11 mouse cellular contexts compared by ENCODE assay signal in genomic region chr13:95547090-95547611, GRCm38 (mm10). TPM values are rescaled to one million over a fixed set of nuclear protein-coding genes. Genes with fewer than 3 reads are reported as not detected.
DNase-seq lines count a peak whose midpoint lies in the region; ATAC-seq lines count a peak whose summit lies in the region.
"Had no signal": no experiment of that assay in that cellular context is flagged by ENCODE, and none has a peak within 500 bp of the region (broad histone marks: within the 10 kb centered on the region; RNA-seq: fewer than 3 reads in every experiment).

No protein-coding gene starts in this region.

- H3K27ac ChIP-seq in intestine, embryonic 16.5 days (ENCODE audit: low read length), result peak overlapping the region; percentile 46
- H3K27ac ChIP-seq in intestine, embryonic 15.5 days, result no peak overlapping the region
- H3K27ac ChIP-seq in hindbrain, embryonic 11.5 days (ENCODE audit: low read depth, low read length), result no peak overlapping the region
- no peak overlapping the region for H3K27ac ChIP-seq in midbrain, embryonic 15.5 days

- H3K9ac ChIP-seq in intestine, embryonic 16.5 days (ENCODE audit: low read depth, low read length), result no peak overlapping the region
- no peak overlapping the region for H3K9ac ChIP-seq in intestine, embryonic 15.5 days
- H3K9ac ChIP-seq in hindbrain, embryonic 11.5 days (ENCODE audit: low read depth, low read length), result no peak overlapping the region
- H3K9ac ChIP-seq in midbrain, embryonic 15.5 days, result no peak overlapping the region
- H3K9ac ChIP-seq: liver, postnatal 0 days had no signal

- 42% methylated on average over 12 of the region's 12 CpGs for WGBS in intestine, embryonic 16.5 days
- 44% methylated on average over 12 of the region's 12 CpGs for WGBS in intestine, embryonic 15.5 days
- WGBS in hindbrain, embryonic 11.5 days, result 22% methylated on average over 12 of the region's 12 CpGs
- WGBS in midbrain, embryonic 15.5 days, result 16% methylated on average over 12 of the region's 12 CpGs

- intact Hi-C loops in left cerebral cortex, postnatal 36 days (cut with DNase I), result no loop called here

- no peak overlapping the region for H3K4me3 ChIP-seq in intestine, embryonic 16.5 days (ENCODE audit: low read length)
- H3K4me3 ChIP-seq in intestine, embryonic 15.5 days (replicated peaks), result no peak overlapping the region
- H3K4me3 ChIP-seq in hindbrain, embryonic 11.5 days (ENCODE audit: low read depth, low read length), result no peak overlapping the region
- H3K4me3 ChIP-seq in midbrain, embryonic 15.5 days, result no peak overlapping the region

- H3K36me3 ChIP-seq in intestine, embryonic 16.5 days (ENCODE audit: control insufficient read depth, insufficient read depth, low read length), result no peaks in the 10 kb centered on the region
- H3K36me3 ChIP-seq in intestine, embryonic 15.5 days, result no peaks in the 10 kb centered on the region
- no peaks in the 10 kb centered on the region for H3K36me3 ChIP-seq in hindbrain, embryonic 11.5 days (ENCODE audit: control insufficient read depth, insufficient read depth, low read length)
- H3K36me3 ChIP-seq in midbrain, embryonic 15.5 days (replicated peaks), result no peaks in the 10 kb centered on the region

- peaks cover 18% of the 10 kb centered on the region for H3K4me1 ChIP-seq in intestine, embryonic 16.5 days (ENCODE audit: control insufficient read depth, insufficient read depth, low read length)
- H3K4me1 ChIP-seq in intestine, embryonic 15.5 days (replicated peaks), result peaks cover 13% of the 10 kb centered on the region
- 0 out of 2 replicates have a peak, but pooled peaks cover 2% of the 10 kb centered on the region for H3K4me1 ChIP-seq in hindbrain, embryonic 11.5 days (replicated peaks; ENCODE audit: control insufficient read depth, insufficient read depth, low read length)
- H3K4me1 ChIP-seq in midbrain, embryonic 15.5 days, result peaks cover 15% of the 10 kb centered on the region

- no peak overlapping the region for H3K4me2 ChIP-seq in intestine, embryonic 16.5 days (ENCODE audit: low read depth, low read length)
- H3K4me2 ChIP-seq in intestine, embryonic 15.5 days (replicated peaks), result no peak overlapping the region
- H3K4me2 ChIP-seq in hindbrain, embryonic 11.5 days (replicated peaks; ENCODE audit: low read depth, low read length), result no peak overlapping the region
- H3K4me2 ChIP-seq in midbrain, embryonic 15.5 days, result peak overlapping the region; percentile 17

- H3K9me3 ChIP-seq in intestine, embryonic 16.5 days (ENCODE audit: control insufficient read depth, low read length), result no peaks in the 10 kb centered on the region
- no peaks in the 10 kb centered on the region for H3K9me3 ChIP-seq in intestine, embryonic 15.5 days
- no peaks in the 10 kb centered on the region for H3K9me3 ChIP-seq in hindbrain, embryonic 11.5 days (ENCODE audit: control insufficient read depth, low read length)
- H3K9me3 ChIP-seq in midbrain, embryonic 15.5 days, result no peaks in the 10 kb centered on the region

- H3K27me3 ChIP-seq in intestine, embryonic 16.5 days (replicated peaks; ENCODE audit: control insufficient read depth, insufficient read depth, low read length), result no peaks in the 10 kb centered on the region
- no peaks in the 10 kb centered on the region for H3K27me3 ChIP-seq in intestine, embryonic 15.5 days (replicated peaks)
- no peaks in the 10 kb centered on the region for H3K27me3 ChIP-seq in hindbrain, embryonic 11.5 days (ENCODE audit: control insufficient read depth, insufficient read depth, low read length)
- H3K27me3 ChIP-seq in midbrain, embryonic 15.5 days (replicated peaks), result no peaks in the 10 kb centered on the region

- ATAC-seq in intestine, embryonic 16.5 days, result peak; percentile 31; the same call in 1 of the 2 replicates
- ATAC-seq in intestine, embryonic 15.5 days, result no peak
- peak; percentile 54 for ATAC-seq in hindbrain, embryonic 11.5 days (ENCODE audit: low FRiP score)
- peak; percentile 79 for ATAC-seq in midbrain, embryonic 15.5 days (replicated peaks)
- no peak for ATAC-seq in megakaryocyte progenitor cell, adult 5-6 weeks (replicated peaks; ENCODE audit: poor library complexity)
- ATAC-seq: liver, postnatal 0 days had no signal

- peak; percentile 53 for DNase-seq in embryo, embryonic 11 days
- DNase-seq in hindbrain, embryonic 11.5 days (ENCODE audit: low spot score), result peak; percentile 42
- DNase-seq in left cerebral cortex, postnatal 36 days (ENCODE audit: low spot score in 2 of 2), result no peak
- DNase-seq in adrenal gland, postnatal 14 days, result no peak
- DNase-seq: cerebellum, adult 11-12 months; kidney, postnatal 25 days; liver, postnatal 0 days had no signal

RNA-seq across cellular contexts. Expression of gene F2rl1, which starts 22.1 kb away (rescaled TPM):
- 23.0 and 24.8 TPM in 2 replicates for polyA plus RNA-seq in intestine, embryonic 16.5 days (2015; fragmentation: Nextera tagmentation; extraction: Ambion mirVana)
- polyA plus RNA-seq in intestine, embryonic 15.5 days (2015; fragmentation: Nextera tagmentation; extraction: Ambion mirVana), result 15.3 and 15.5 TPM in 2 replicates
- polyA plus RNA-seq in hindbrain, embryonic 11.5 days (2014; fragmentation: Nextera tagmentation; extraction: Ambion mirVana), result 0.13 and 0.17 TPM in 2 replicates
- 0.14 and 0.15 TPM in 2 replicates for polyA plus RNA-seq in midbrain, embryonic 15.5 days (2015; fragmentation: Nextera tagmentation; extraction: Ambion mirVana)
- total RNA-seq in megakaryocyte progenitor cell, adult 5-6 weeks (2015), result 0.15 and 0.27 TPM in 2 replicates
- 0.04 and 0.61 TPM in 2 replicates for total RNA-seq in megakaryocyte progenitor cell, adult 5-6 weeks (2017)
- under 1 TPM; 0.32 to 0.57 TPM for total RNA-seq in left cerebral cortex, postnatal 36 days (2021)
- 0.22 and 1.2 TPM in 2 replicates for total RNA-seq in adrenal gland, postnatal 14 days (2021)

Comparison
In these comparisons a context has a peak if more than half of its experiments do, and no peak if none do; other contexts are left out.
1. ATAC-seq: peak in intestine, embryonic 16.5 days (single experiment), hindbrain, embryonic 11.5 days (single experiment) and midbrain, embryonic 15.5 days (single experiment); none in intestine, embryonic 15.5 days (single experiment) and megakaryocyte progenitor cell, adult 5-6 weeks (single experiment).
2. DNase-seq: peak in embryo, embryonic 11 days (single experiment) and hindbrain, embryonic 11.5 days (single experiment); none in left cerebral cortex, postnatal 36 days (0 of 2) and adrenal gland, postnatal 14 days (single experiment).
3. RNA of gene F2rl1, which starts 22.1 kb away (polyA plus RNA-seq): 23.0 to 24.8 TPM in intestine, embryonic 16.5 days and 15.3 to 15.5 TPM in intestine, embryonic 15.5 days; 0.13 to 0.17 TPM in hindbrain, embryonic 11.5 days and 0.14 to 0.15 TPM in midbrain, embryonic 15.5 days; every median in the first group is over 10 times any median in the second.